Mouse (Mus musculus) heart, postnatal 0 days (tissue): ENCODE measurements at regions not wholly inside any gene's neighbourhood (a gene's known extent, or its start where the extent isn't known, plus 50 kb on each side); places are given as distances from the start of the nearest gene placed in this dataset.

Source experiments
- ATAC-seq: fragments of 200-750 bp; cut with Nextera tagmentation; 2 replicates; pipeline ENCODE4 v1.8.0; 2017; ENCODE audit warnings: low read depth, moderate number of reproducible peaks, moderate library complexity; ENCODE audit not compliant: insufficient read depth
- DNase-seq: peaks from one replicate; pipeline ENCODE4 v3.0.0-alpha.2; 2016; ENCODE audit warnings: low spot score
- H3K27ac ChIP-seq: fragments of 300-500 bp; sonication (generic); 2 replicates; pipeline ENCODE4 v1.5.1; 2014; ENCODE audit warnings: low read depth, mild to moderate bottlenecking
- H3K27me3 ChIP-seq: fragments of 300-500 bp; sonication (generic); 2 replicates; pipeline ENCODE4 v1.6.1; 2014; ENCODE audit warnings: low read length, mixed read lengths; ENCODE audit not compliant: control insufficient read depth, insufficient read depth
- H3K36me3 ChIP-seq: fragments of 300-500 bp; sonication (generic); replicated peaks from 2 replicates; pipeline ENCODE4 v1.6.1; 2014; ENCODE audit warnings: low read length, mixed read lengths; ENCODE audit not compliant: control insufficient read depth, insufficient read depth
- H3K4me1 ChIP-seq: fragments of 300-500 bp; sonication (generic); 2 replicates; pipeline ENCODE4 v1.6.1; 2014; ENCODE audit warnings: antibody characterized with exemption; ENCODE audit not compliant: control insufficient read depth, insufficient read depth
- H3K4me2 ChIP-seq: fragments of 300-500 bp; sonication (generic); 2 replicates; pipeline ENCODE4 v1.6.1; 2014; ENCODE audit warnings: low read depth, mild to moderate bottlenecking, low read length, moderate library complexity
- H3K4me3 ChIP-seq: fragments of 300-500 bp; sonication (generic); 2 replicates; pipeline ENCODE4 v1.5.1; 2014; ENCODE audit warnings: low read depth, low read length
- H3K9ac ChIP-seq: fragments of 300-500 bp; sonication (generic); replicated peaks from 2 replicates; pipeline ENCODE4 v1.6.1; 2014; ENCODE audit warnings: low read depth, low read length, mixed read lengths
- H3K9me3 ChIP-seq: fragments of 300-500 bp; sonication (generic); replicated peaks from 2 replicates; pipeline ENCODE4 v1.6.1; 2016; ENCODE audit warnings: low read length; ENCODE audit not compliant: control insufficient read depth
- CTCF ChIP-seq: IDR thresholded peaks from 2 replicates; pipeline ENCODE4 v1.5.1; 2016; ENCODE audit warnings: antibody characterized with exemption, control low read depth, low read depth
- EP300 ChIP-seq: IDR thresholded peaks from 2 replicates; pipeline ENCODE4 v1.6.1; 2016; ENCODE audit warnings: antibody characterized with exemption, low read depth
- WGBS: fragments of 180-500 bp; shearing (Covaris S2); extraction: QIAGEN DNeasy Blood & Tissue Kit; methylation state at CpG from one replicate; pipeline ENCODE4 v1.1.7; 2014; 5-methylcytosine and 5-hydroxymethylcytosine counted together

DNA sequence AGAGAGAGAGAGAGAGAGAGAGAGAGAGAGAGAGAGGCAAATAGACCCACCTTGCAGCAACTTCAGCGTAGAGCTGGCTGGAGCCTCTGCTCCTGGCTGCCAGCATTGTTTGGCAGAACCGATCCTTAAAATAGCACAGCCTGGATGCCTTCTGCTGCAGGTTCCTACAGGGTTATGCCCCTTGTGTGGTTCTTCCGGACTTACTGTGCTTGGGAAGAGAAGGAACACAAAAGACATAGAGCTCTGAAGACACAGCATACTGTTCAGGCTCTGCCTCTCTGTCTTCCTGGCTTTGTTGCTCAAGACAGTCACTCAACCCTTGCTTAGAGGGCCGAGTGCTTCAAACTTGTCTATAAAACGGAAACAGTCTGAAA lies 86.2 kb upstream of the Slc25a26 start:
- H3K27me3 ChIP-seq = no peaks in the 10 kb centered on the region
- no peak overlapping the region for H3K4me3 ChIP-seq
- peak; percentile 84 for ATAC-seq
- TF ChIP-seq CTCF (no peak), EP300 (no peak)
- H3K27ac ChIP-seq = peak overlapping the region; percentile 93
- H3K9me3 ChIP-seq = no peaks in the 10 kb centered on the region
- H3K4me1 ChIP-seq = 0 out of 2 replicates have a peak, but pooled peaks cover 12% of the 10 kb centered on the region
- WGBS = 13% methylated on average over 5 of the region's 5 CpGs
- peak; percentile 69 for DNase-seq
- no peaks in the 10 kb centered on the region for H3K36me3 ChIP-seq
- H3K4me2 ChIP-seq = peak overlapping the region; percentile 24
- peak overlapping the region; percentile 31; the same call in 1 of the 2 replicates for H3K9ac ChIP-seq

DNA sequence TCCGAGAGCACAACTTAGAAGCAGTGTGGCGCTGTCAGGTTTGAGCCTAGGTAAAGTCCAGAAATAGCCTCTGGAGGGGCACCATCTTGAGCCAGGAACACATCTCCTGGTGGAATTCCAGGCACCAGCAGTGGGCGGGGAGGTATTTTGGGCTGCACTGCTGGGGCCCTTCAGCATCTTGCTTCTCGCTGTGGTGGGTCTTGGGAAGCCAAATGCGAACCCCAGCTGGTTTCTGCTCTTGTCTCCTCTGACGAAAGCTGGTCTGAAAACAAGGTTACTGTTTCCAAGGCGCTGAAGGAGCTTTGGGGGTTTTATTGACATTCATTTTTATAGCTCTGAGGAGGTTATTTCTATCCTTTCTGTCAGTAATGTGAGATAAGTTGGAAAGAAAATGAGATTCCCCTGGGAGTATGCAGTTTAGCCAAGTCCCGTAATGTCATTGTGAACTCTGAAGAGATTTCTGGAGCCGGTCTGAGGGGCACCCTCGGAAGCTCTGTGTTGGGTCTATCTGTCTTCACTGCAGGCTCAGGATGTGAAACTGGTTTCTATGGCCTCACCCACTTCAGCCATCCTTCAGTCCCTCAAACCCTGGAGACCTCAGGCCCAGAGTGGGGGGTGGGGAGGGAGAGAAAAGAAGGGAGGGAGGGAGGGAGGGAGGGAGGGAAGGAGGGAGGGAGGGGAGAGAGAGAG lies 86.7 kb upstream of the Slc25a26 start:
- Histone ChIP-seq H3K9me3 (no peaks in the 10 kb centered on the region), H3K9ac (no peak overlapping the region), H3K4me1 (0 out of 2 replicates have a peak, but pooled peaks cover 12% of the 10 kb centered on the region), H3K27ac (peak overlapping the region; percentile 93), H3K36me3 (no peaks in the 10 kb centered on the region), H3K4me3 (no peak overlapping the region), H3K4me2 (peak overlapping the region; percentile 24), H3K27me3 (no peaks in the 10 kb centered on the region)
- TF ChIP-seq EP300 (no peak), CTCF (no peak)
- ATAC-seq (peak; percentile 53), DNase-seq (peak; percentile 18)
- 27% methylated on average over 10 of the region's 10 CpGs for WGBS

DNA sequence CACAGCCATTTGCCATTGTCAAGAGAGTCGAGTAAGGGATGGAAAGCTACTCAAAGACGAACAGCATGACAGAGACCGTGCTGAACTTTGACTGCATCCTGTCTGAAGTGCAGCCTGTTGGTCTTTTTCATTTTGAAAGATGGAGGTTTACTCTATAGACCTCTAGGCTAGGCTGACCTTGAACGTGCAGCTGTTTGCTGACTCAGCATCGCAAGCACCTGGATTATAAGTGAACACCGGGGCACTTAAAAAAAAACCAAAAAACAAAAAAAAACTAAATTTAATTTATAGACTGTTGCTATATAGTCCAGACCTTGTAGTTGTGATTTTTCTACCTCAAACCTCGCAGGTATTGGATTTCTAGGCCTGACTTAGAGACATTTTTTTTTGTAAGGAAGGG lies 87.8 kb upstream of the Slc25a26 start:
- Histone ChIP-seq H3K36me3 (no peaks in the 10 kb centered on the region), H3K27ac (no peak overlapping the region), H3K4me3 (no peak overlapping the region), H3K4me1 (peaks cover 18% of the 10 kb centered on the region), H3K9me3 (no peaks in the 10 kb centered on the region), H3K27me3 (no peaks in the 10 kb centered on the region), H3K4me2 (no peak overlapping the region), H3K9ac (no peak overlapping the region)
- no peak for ATAC-seq
- DNase-seq = no peak
- WGBS = 91% methylated on average over 7 of the region's 7 CpGs
- no peak for TF ChIP-seq EP300
- TF ChIP-seq CTCF = no peak

DNA sequence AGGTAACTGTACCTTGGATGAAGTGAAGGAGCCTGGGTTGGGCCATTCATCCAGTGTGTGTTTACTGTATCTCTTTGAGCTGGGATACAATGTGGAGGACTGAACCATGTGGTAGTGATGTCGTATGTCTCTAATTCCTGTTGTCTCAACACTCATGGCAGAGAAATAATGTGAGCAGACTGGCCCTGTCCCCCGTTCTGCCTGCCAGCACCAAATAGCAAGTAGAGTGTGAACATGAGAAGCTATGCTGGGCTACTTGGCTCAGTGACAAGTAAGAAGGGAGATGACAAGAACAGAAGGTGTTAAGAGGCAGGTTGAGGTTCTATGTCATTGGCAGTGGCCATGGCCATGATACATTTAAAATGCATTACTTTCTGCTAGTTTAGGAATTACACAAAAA lies 89.7 kb upstream of the Slc25a26 start:
- 41% methylated on average over 2 of the region's 2 CpGs for WGBS
- H3K4me2 ChIP-seq = no peak overlapping the region
- peaks cover 23% of the 10 kb centered on the region for H3K4me1 ChIP-seq
- H3K27ac ChIP-seq = peak overlapping the region; percentile 44; the same call in 1 of the 2 replicates
- DNase-seq (peak; percentile 60), ATAC-seq (peak; percentile 61)
- no peaks in the 10 kb centered on the region for H3K9me3 ChIP-seq
- no peaks in the 10 kb centered on the region for H3K27me3 ChIP-seq
- no peak overlapping the region for H3K9ac ChIP-seq
- no peak overlapping the region for H3K4me3 ChIP-seq
- no peaks in the 10 kb centered on the region for H3K36me3 ChIP-seq
- no peak for TF ChIP-seq EP300

DNA sequence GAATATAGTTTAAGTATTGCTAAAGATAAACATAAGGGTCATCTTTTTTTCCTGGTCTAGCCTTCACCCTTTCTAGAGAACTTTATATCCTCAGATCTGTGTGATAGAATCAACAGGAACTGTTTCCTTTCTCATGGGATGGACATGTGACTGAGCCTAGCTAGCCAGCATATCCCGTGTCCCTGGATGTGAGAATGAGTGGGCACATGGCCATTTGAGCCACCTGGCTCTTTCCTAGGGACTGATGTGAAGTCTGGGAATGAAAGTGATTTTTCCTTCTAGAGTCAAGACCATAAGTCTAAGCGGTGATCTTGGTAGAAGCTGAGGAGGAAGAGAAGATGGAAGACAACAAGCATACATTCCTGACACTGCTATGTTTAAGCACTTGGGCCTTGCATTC lies 91.1 kb upstream of the Slc25a26 start:
- Histone ChIP-seq H3K4me3 (no peak overlapping the region), H3K4me2 (no peak overlapping the region), H3K9ac (no peak overlapping the region), H3K9me3 (no peaks in the 10 kb centered on the region), H3K27me3 (no peaks in the 10 kb centered on the region), H3K27ac (no peak overlapping the region), H3K36me3 (no peaks in the 10 kb centered on the region), H3K4me1 (peaks cover 21% of the 10 kb centered on the region)
- DNase-seq = no peak
- WGBS = 88% methylated on average over 2 of the region's 2 CpGs
- TF ChIP-seq EP300 (no peak), CTCF (no peak)
- no peak for ATAC-seq

DNA sequence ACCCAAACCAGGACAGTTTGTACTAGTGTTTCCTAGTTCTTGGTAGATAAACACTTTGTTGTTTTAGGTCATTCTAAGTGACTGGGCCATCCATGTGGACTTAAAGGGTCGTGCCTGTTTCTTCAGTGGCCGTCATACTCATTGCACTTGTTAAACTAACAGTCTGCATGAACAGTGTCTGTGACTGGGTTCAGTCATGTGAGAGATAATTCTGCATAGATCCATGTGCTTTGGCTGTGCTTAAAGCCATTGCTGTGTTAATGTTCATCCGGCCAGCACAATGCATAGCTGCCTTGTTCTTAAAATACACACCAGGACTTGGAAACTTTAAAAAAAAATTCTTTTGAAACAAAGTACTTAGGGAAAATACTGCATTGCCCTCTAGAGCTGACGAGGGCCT lies 92.4 kb upstream of the Slc25a26 start:
- Histone ChIP-seq H3K9me3 (no peaks in the 10 kb centered on the region), H3K4me2 (no peak overlapping the region), H3K27me3 (no peaks in the 10 kb centered on the region), H3K9ac (no peak overlapping the region), H3K36me3 (no peaks in the 10 kb centered on the region), H3K27ac (no peak overlapping the region), H3K4me3 (no peak overlapping the region), H3K4me1 (peaks cover 16% of the 10 kb centered on the region)
- no peak for TF ChIP-seq CTCF
- TF ChIP-seq EP300 = no peak
- ATAC-seq = no peak
- DNase-seq = no peak
- 48% methylated on average over 4 of the region's 4 CpGs for WGBS
